Mouse (Mus musculus) mature B cell (primary cell): Measurements from ENCODE around the gene Rab3gap2.

Experiments
- in situ Hi-C: fragments of 300-500 bp; cut with MboI; formaldehyde crosslinking; loops from 2 replicates; pipeline ENCODE4 v1.14.3; 2019

Gene Rab3gap2

GRCm38 (mm10) chr1:185217966-185218365 is 14.0 kb downstream of the Rab3gap2 start:
- in situ Hi-C loops: no loop called here

GRCm38 (mm10) chr1:185226889-185227288 is 23.0 kb downstream of the Rab3gap2 start:
- in situ Hi-C loops: no loop called here

GRCm38 (mm10) chr1:185227766-185228165 is 23.8 kb downstream of the Rab3gap2 start:
- in situ Hi-C loops: no loop called here

- in situ Hi-C loops: no loop called here
Observed at GRCm38 (mm10) chr1:185229406-185230201, 25.7 kb downstream of the Rab3gap2 start.

GRCm38 (mm10) chr1:185235837-185236236 is 31.9 kb downstream of the Rab3gap2 start:
- in situ Hi-C loops: no loop called here

- in situ Hi-C loops: no loop called here
Observed at GRCm38 (mm10) chr1:185236530-185236929, 32.6 kb downstream of the Rab3gap2 start.

GRCm38 (mm10) chr1:185243013-185243412 is 39.1 kb downstream of the Rab3gap2 start:
- in situ Hi-C loops: no loop called here

- in situ Hi-C loops: no loop called here
Observed at GRCm38 (mm10) chr1:185245456-185245855, 41.5 kb downstream of the Rab3gap2 start.

- in situ Hi-C loops: no loop called here
Observed at GRCm38 (mm10) chr1:185247429-185248085, 43.6 kb downstream of the Rab3gap2 start.

- in situ Hi-C loops: no loop called here
Observed at GRCm38 (mm10) chr1:185248728-185249127, 44.8 kb downstream of the Rab3gap2 start.

- in situ Hi-C loops: no loop called here
Observed at GRCm38 (mm10) chr1:185252351-185252750, 48.4 kb downstream of the Rab3gap2 start.

GRCm38 (mm10) chr1:185253140-185253892 is 49.4 kb downstream of the Rab3gap2 start:
- in situ Hi-C loops: no loop called here

- in situ Hi-C loops: no loop called here
Observed at GRCm38 (mm10) chr1:185255336-185255735, 51.4 kb downstream of the Rab3gap2 start.

- in situ Hi-C loops: no loop called here
Observed at GRCm38 (mm10) chr1:185256753-185257152, 52.8 kb downstream of the Rab3gap2 start.

- in situ Hi-C loops: no loop called here
Observed at GRCm38 (mm10) chr1:185262565-185262964, 58.6 kb downstream of the Rab3gap2 start.

GRCm38 (mm10) chr1:185268675-185269074 is 64.8 kb downstream of the Rab3gap2 start:
- in situ Hi-C loops: no loop called here

GRCm38 (mm10) chr1:185270403-185271097 is 66.6 kb downstream of the Rab3gap2 start:
- in situ Hi-C loops: no loop called here

- in situ Hi-C loops: no loop called here
Observed at GRCm38 (mm10) chr1:185271373-185271772, 67.5 kb downstream of the Rab3gap2 start.

- in situ Hi-C loops: no loop called here
Observed at GRCm38 (mm10) chr1:185274819-185275545, 71.1 kb downstream of the Rab3gap2 start.

GRCm38 (mm10) chr1:185275976-185276375 is 72.1 kb downstream of the Rab3gap2 start:
- in situ Hi-C loops: no loop called here

GRCm38 (mm10) chr1:185277022-185277421 is 73.1 kb downstream of the Rab3gap2 start:
- in situ Hi-C loops: no loop called here
